In genomic region chr5:20952337-20952925, GRCm38 (mm10) we compare ENCODE assay signal across 8 mouse cellular contexts. TPM values are rescaled to one million over a fixed set of nuclear protein-coding genes. Genes with fewer than 3 reads are reported as not detected.
DNase-seq lines count a peak whose midpoint lies in the region; ATAC-seq and TF ChIP-seq lines count a peak whose summit lies in the region.

No protein-coding gene starts in this region.

- H3K27me3 ChIP-seq in forebrain, embryonic 13.5 days, result no peaks in the 10 kb centered on the region
- no peaks in the 10 kb centered on the region for H3K27me3 ChIP-seq in liver, embryonic 12.5 days (replicated peaks)

- peak overlapping the region; percentile 100 for H3K4me3 ChIP-seq in gastrocnemius, adult 2 months
- peak overlapping the region; percentile 94 for H3K4me3 ChIP-seq in forebrain, embryonic 13.5 days
- H3K4me3 ChIP-seq in liver, embryonic 12.5 days, result peak overlapping the region; percentile 99

- H3K36me3 ChIP-seq in forebrain, embryonic 13.5 days (ENCODE audit: poor library complexity, severe bottlenecking), result peaks cover 5% of the 10 kb centered on the region; the same call in 1 of the 2 replicates
- H3K36me3 ChIP-seq in liver, embryonic 12.5 days, result peaks cover 22% of the 10 kb centered on the region

- DNase-seq in gastrocnemius, adult 2 months, result no peak
- no peak for DNase-seq in gastrocnemius, postnatal 36 days
- peak; percentile 49 for DNase-seq in 416B (ENCODE audit: low read depth)
- DNase-seq in right cerebral cortex, postnatal 10 days (ENCODE audit: low spot score in 2 of 2), result no peak
- DNase-seq in thymus, postnatal 4 days, result no peak
- DNase-seq in cerebellum, adult 18-20 months, result no peak

- 0 out of 2 replicates have a peak, but pooled peaks cover 5% of the 10 kb centered on the region for H3K9me3 ChIP-seq in forebrain, embryonic 13.5 days (replicated peaks)
- H3K9me3 ChIP-seq in liver, embryonic 12.5 days (replicated peaks), result no peaks in the 10 kb centered on the region

- no peak for TF ChIP-seq CTCF in gastrocnemius, adult 2 months (IDR thresholded peaks at IDR 0.05)

- peaks cover 28% of the 10 kb centered on the region for H3K4me1 ChIP-seq in forebrain, embryonic 13.5 days
- H3K4me1 ChIP-seq in liver, embryonic 12.5 days, result peaks cover 66% of the 10 kb centered on the region

- intact Hi-C loops in gastrocnemius, adult 2 months (cut with DNase I), result loop anchor here (5.0 kb wide), 1 partner anchor 40 kb away; no protein-coding TSS in a partner anchor
- intact Hi-C loops in gastrocnemius, postnatal 36 days (cut with DNase I), result no loop called here

- H3K9ac ChIP-seq in forebrain, embryonic 13.5 days, result peak overlapping the region; percentile 95
- H3K9ac ChIP-seq in liver, embryonic 12.5 days, result peak overlapping the region; percentile 99

- H3K27ac ChIP-seq in gastrocnemius, adult 2 months, result peak overlapping the region; percentile 99
- H3K27ac ChIP-seq in forebrain, embryonic 13.5 days, result no peak overlapping the region
- peak overlapping the region; percentile 97 for H3K27ac ChIP-seq in liver, embryonic 12.5 days

- 20% methylated on average over 9 of the region's 9 CpGs for WGBS in forebrain, embryonic 13.5 days
- 6% methylated on average over 9 of the region's 9 CpGs for WGBS in liver, embryonic 12.5 days (ENCODE audit: insufficient replicate concordance)

- peak overlapping the region; percentile 67 for H3K4me2 ChIP-seq in forebrain, embryonic 13.5 days
- peak overlapping the region; percentile 78 for H3K4me2 ChIP-seq in liver, embryonic 12.5 days

- no peak for ATAC-seq in forebrain, embryonic 13.5 days
- ATAC-seq in liver, embryonic 12.5 days, result no peak

RNA-seq across cellular contexts. Expression of gene Rsbn1l, which starts 3.8 kb away (rescaled TPM):
- 1 to 10 TPM; 9.2 to 9.9 TPM for total RNA-seq in gastrocnemius, adult 2 months (2021)
- 1 to 10 TPM; 7.0 to 8.9 TPM for total RNA-seq in gastrocnemius, postnatal 36 days (2021)
- 5.8 and 6.3 TPM in 2 replicates for polyA plus RNA-seq in forebrain, embryonic 13.5 days (2015; fragmentation: Nextera tagmentation; extraction: Ambion mirVana)
- polyA plus RNA-seq in liver, embryonic 12.5 days (2016; fragmentation: Nextera tagmentation; extraction: Ambion mirVana), result 6.4 and 6.6 TPM in 2 replicates
